Mouse (Mus musculus) forebrain, embryonic 12.5 days (tissue): ENCODE results near the gene Kifap3. TPM values are rescaled to one million over a fixed set of nuclear protein-coding genes. Genes with fewer than 3 reads are reported as not detected.
A peak's percentile ranks its signal among the peaks of the same experiment; 100 is the strongest.
"Not testable (repeated sequence)": the region's sequence is repeated elsewhere in the genome, so short reads cannot be mapped to it uniquely, and the experiment has no call there.

ENCODE experiments used
- ATAC-seq: fragments of 200-750 bp; cut with Nextera tagmentation; 2 replicates; pipeline ENCODE4 v1.8.0; 2017; ENCODE audit warnings: moderate TSS enrichment; ENCODE audit not compliant: low FRiP score
- H3K27ac ChIP-seq: fragments of 300-500 bp; sonication (generic); 2 replicates; pipeline ENCODE4 v1.5.1; 2016; ENCODE audit warnings: mild to moderate bottlenecking
- H3K27me3 ChIP-seq: fragments of 300-500 bp; sonication (generic); 2 replicates; pipeline ENCODE4 v1.6.1; 2016; ENCODE audit warnings: mild to moderate bottlenecking
- H3K36me3 ChIP-seq: fragments of 300-500 bp; sonication (generic); replicated peaks from 2 replicates; pipeline ENCODE4 v1.6.1; 2016; ENCODE audit warnings: mild to moderate bottlenecking
- H3K4me1 ChIP-seq: fragments of 300-500 bp; sonication (generic); 2 replicates; pipeline ENCODE4 v1.6.1; 2016
- H3K4me2 ChIP-seq: fragments of 300-500 bp; sonication (generic); 2 replicates; pipeline ENCODE4 v1.6.1; 2016; ENCODE audit warnings: mild to moderate bottlenecking, moderate library complexity
- H3K4me3 ChIP-seq: fragments of 300-500 bp; sonication (generic); replicated peaks from 2 replicates; pipeline ENCODE4 v1.5.1; 2016; ENCODE audit warnings: mild to moderate bottlenecking
- H3K9ac ChIP-seq: fragments of 300-500 bp; sonication (generic); 2 replicates; pipeline ENCODE4 v1.6.1; 2016; ENCODE audit warnings: mild to moderate bottlenecking
- H3K9me3 ChIP-seq: fragments of 300-500 bp; sonication (generic); 2 replicates; pipeline ENCODE4 v1.6.1; 2016
- WGBS: fragments of 180-500 bp; shearing (Covaris S2); methylation state at CpG from one replicate; pipeline ENCODE4 v1.1.7; 2016; 5-methylcytosine and 5-hydroxymethylcytosine counted together
- polyA plus RNA-seq: library from polyadenylated mRNA; unstranded; fragments of >200 nt; fragmentation: Nextera tagmentation; extraction: Ambion mirVana; gene quantifications from 2 replicates; pipeline ENCODE4 v1.2.1, GENCODE M21; 2016

Gene Kifap3
- polyA plus RNA-seq, result 54.6 and 57.8 TPM in 2 replicates

DNA sequence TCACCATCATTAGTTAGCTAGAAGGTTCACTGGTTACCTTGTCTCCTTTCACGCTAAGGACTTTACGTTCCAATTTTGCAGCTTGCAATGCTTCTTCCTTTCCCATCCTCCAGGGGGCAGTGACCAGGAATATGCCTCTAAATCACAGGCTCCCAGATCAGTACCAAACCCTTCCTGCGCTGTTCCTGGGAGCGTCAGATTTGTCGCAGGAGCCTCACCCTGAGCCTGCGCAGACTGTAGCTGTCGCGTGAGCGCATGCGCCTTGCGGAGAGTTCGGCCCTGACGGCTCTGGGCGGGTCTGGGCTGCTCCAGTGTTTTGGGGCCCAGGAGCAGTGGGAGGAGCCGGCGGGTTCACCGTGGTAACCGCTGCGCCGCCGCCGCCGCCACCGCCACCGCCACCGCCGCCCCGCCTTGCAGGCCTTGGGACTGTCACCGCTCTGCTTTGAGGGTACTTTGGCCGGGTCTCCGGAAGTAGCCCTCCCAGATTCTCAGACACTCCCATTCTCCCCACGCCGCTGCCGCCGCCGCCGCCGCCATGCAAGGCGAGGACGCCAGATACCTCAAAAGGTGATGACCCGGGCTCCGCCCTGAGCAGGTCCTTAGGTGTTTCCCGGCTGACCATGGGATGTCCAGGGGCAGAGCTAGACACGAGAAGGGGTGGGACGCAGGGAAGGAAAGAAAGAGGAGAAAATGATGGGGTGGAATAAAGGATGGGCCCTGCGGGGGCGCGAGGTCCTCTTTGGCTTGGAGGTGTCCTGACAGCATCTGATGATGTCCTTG, at the start of gene Kifap3:
Kifap3 (plus strand) TSS at position 248 of the 780 bp plus-strand sequence.
- 2% methylated on average over 47 of the region's 48 CpGs for WGBS
- no peaks in the 10 kb centered on the region for H3K27me3 ChIP-seq

DNA sequence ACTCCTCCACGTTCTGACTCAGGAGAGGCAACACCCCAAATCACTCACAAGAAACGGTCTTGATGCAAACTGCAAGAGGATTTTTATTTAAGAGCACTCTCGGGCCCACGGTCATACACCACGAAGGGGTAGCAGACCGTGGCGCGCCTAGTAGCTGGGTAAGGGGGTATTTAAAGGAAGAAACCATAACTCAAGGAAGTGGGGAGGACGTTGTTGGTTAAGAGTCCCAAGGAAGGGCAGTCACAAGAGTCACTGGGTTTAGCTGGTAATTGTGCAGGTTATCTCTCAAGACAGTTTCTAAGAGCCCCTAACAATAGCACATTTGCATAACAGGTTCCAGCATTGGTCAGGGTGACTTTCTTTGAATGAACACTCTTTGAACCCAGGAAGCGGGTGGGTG, 48.2 kb upstream of the Kifap3 start:
- H3K4me3 ChIP-seq, H3K9me3 ChIP-seq, H3K27me3 ChIP-seq, H3K36me3 ChIP-seq, H3K4me1 ChIP-seq, ATAC-seq, H3K9ac ChIP-seq, H3K27ac ChIP-seq, H3K4me2 ChIP-seq: not testable (repeated sequence)
- 92% methylated on average over 10 of the region's 10 CpGs for WGBS

More for the DNA sequence above, at the start of gene Kifap3:
- Histone ChIP-seq H3K9me3 (0 out of 2 replicates have a peak, but pooled peaks cover 4% of the 10 kb centered on the region), H3K9ac (peak within 1 kb of the TSS; percentile 79), H3K4me1 (no peaks in the 10 kb centered on the region), H3K27ac (peak within 1 kb of the TSS; percentile 79), H3K4me3 (peak within 1 kb of the TSS; percentile 74), H3K4me2 (peak within 1 kb of the TSS; percentile 67), H3K36me3 (peaks cover 6% of the 10 kb centered on the region)
- ATAC-seq, result peak; percentile 100

DNA sequence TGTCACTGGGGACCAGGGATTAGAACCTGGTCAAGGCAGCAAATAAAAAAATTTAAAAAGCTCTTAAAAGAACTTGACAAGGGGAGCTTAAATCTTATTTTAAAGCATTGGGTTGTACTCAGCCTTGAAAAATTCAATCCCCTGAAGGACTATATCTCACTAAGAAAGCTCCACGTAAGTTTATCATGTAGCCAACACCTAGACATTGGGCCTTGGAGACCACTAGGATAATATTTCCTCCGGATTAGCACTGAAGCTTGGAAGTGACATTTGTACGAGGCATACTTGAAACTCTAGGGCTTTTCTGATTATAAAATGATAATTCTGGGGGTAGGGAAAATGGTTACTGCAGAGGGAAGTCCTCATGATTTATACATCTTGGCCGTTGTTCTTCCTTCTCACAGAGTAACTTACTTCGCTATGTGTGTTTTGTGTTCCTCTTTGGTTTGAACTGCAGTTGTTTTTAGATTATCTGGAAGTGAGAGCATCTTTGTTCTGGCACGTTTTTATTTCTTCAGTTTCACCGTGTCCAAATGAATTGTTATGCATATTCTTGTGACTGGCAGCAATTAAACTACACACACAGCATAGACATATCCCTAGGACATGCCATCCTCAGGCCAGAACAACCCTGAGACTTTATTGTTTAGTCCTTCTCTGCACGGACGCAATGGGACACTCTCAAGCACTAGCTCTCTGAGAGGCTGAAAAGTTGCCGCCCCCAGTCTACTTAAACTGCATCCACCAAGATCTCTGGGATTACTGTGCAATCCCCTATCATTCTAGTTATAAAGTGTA, 42.7 kb upstream of the Kifap3 start:
- H3K9ac ChIP-seq, result no peak overlapping the region
- 85% methylated on average over 10 of the region's 10 CpGs for WGBS
- H3K4me2 ChIP-seq, result no peak overlapping the region
- no peak overlapping the region for H3K27ac ChIP-seq
- no peaks in the 10 kb centered on the region for H3K9me3 ChIP-seq
- H3K36me3 ChIP-seq, result no peaks in the 10 kb centered on the region
- no peak overlapping the region for H3K4me3 ChIP-seq
- ATAC-seq, result no peak
- H3K4me1 ChIP-seq, result no peaks in the 10 kb centered on the region
- no peaks in the 10 kb centered on the region for H3K27me3 ChIP-seq

DNA sequence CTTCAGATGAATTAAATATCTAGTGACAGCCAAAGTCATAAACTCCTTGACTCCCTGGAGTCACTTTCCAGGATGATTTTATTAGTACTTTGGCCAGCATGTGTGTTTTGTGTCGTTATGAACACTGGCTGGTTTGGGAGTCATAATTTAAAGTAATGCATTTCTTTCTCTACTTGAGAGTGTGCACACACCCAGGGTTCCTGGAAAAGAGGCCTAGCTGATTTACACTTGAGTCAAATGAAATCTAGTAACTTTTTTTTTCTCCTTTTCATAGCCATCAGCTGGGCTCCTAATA, 42.2 kb upstream of the Kifap3 start:
- H3K36me3 ChIP-seq, result no peaks in the 10 kb centered on the region
- no peaks in the 10 kb centered on the region for H3K27me3 ChIP-seq
- WGBS, result 89% methylated on average over 1 of the region's 1 CpGs
- H3K9me3 ChIP-seq, result no peaks in the 10 kb centered on the region
- H3K9ac ChIP-seq, result no peak overlapping the region
- H3K4me2 ChIP-seq, result no peak overlapping the region
- H3K4me1 ChIP-seq, result no peaks in the 10 kb centered on the region
- no peak overlapping the region for H3K4me3 ChIP-seq
- no peak for ATAC-seq
- no peak overlapping the region for H3K27ac ChIP-seq

DNA sequence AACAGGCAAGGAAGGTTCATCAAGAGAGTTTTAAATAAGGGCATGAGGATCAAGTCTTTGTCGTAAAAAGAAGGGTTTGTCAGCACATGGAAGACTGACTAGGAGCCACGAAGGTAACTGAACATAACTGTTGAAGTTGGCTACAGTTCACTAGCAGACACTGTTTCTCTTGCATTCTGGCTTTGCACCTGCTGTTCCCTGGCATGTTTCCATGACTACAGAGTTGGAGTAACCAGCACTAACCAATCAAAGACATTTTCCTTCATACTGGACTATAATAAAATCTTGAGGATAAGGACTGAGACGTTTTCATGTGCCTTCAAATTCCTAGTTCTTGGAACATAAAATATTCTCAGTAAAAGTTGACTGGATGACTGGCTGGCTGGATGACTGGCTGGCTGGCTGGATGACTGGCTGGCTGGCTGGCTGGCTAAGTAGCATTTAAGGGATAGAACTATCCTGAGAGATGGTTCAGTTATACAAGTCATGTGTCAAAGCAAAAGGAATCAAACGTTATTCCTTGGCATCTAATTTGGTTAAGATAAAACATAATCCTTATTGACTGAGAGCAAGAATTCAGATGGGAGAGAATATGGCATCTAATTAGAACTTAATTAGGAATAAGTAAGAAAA, 27.9 kb upstream of the Kifap3 start:
- Histone ChIP-seq H3K4me1 (no peaks in the 10 kb centered on the region), H3K4me2 (no peak overlapping the region), H3K27ac (no peak overlapping the region), H3K4me3 (no peak overlapping the region), H3K9ac (no peak overlapping the region), H3K9me3 (no peaks in the 10 kb centered on the region), H3K36me3 (no peaks in the 10 kb centered on the region), H3K27me3 (no peaks in the 10 kb centered on the region)
- no peak for ATAC-seq
- 70% methylated on average over 4 of the region's 4 CpGs for WGBS

DNA sequence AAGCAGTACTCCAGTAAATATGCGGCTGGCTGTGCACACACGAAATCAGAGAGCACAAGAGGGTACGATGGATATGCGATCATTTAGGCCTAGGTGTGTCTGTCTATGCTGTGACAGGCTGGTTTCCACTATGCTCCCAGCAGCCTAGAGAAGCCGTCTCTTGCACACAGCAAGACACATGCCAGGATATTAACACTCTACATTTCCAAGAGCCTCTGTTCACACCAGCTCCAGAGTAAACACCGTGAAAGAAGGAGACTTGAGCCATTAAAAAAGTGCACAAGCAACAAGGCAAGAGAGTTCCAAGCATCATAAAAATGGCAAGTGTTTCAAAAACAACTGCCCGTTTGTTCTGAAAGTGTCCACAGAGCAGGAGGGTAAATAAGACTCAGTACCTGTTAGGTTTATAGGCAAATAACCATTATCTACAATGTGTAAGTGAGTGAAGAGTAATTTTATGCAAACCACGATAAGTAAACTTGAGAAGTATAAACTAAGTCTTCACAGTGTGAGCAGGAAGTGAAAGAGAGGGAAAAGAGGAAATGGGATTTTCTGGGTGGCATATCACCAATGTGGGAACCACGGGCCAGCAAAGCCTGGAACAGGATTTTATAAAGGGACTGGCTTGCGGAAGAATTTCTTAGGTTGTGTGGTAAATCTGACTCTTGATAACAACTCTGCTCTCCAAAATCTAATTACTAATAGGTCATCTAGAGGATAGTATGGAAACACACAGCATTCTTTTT, 21.7 kb upstream of the Kifap3 start:
- no peaks in the 10 kb centered on the region for H3K36me3 ChIP-seq
- no peak overlapping the region for H3K9ac ChIP-seq
- no peaks in the 10 kb centered on the region for H3K27me3 ChIP-seq
- no peak overlapping the region for H3K4me3 ChIP-seq
- no peaks in the 10 kb centered on the region for H3K9me3 ChIP-seq
- H3K4me1 ChIP-seq, result no peaks in the 10 kb centered on the region
- H3K4me2 ChIP-seq, result no peak overlapping the region
- no peak overlapping the region for H3K27ac ChIP-seq
- 89% methylated on average over 10 of the region's 10 CpGs for WGBS
- no peak for ATAC-seq

DNA sequence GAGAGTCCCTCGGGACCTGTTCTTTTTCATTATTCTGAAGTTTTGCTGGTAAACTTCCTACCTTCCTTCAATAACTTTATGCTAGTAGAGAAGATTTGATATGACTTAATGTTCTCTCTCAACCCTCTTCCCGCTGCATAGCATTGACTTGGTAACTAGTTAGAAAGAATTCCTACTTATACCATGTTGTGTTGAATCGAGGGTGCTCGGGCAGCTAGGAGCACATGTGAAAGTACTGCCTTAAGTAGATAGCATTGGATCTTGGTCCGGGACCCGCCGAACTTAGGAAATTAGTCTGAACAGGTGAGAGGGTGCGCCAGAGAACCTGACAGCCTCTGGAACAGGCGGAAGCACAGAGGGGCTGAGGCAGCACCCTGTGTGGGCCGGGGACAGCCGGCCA, 4.2 kb downstream of the Kifap3 start:
- ATAC-seq, H3K27me3 ChIP-seq, H3K9ac ChIP-seq, H3K4me2 ChIP-seq, H3K9me3 ChIP-seq, H3K36me3 ChIP-seq, H3K4me1 ChIP-seq, H3K4me3 ChIP-seq, H3K27ac ChIP-seq: not testable (repeated sequence)
- WGBS, result 96% methylated on average over 8 of the region's 11 CpGs

DNA sequence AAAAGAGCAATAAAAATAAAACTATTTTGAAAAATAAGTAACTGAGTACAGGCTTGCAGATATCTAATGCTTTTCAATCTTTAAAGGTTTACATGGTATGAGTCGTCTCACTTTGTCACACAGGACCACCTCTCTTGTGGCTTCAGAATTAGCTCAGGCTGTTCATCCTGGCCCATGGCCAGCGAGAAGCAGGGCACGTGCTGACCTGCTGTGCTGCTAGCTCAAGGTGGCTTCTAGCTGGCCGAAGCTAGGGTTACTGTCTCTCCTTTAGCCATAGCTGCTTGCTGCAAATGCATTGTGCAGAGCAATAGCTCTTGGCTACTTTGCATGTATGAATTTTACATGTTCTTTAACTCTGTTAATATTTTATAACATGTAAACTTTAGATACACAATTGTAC, 42.0 kb downstream of the Kifap3 start:
- H3K4me2 ChIP-seq, result no peak overlapping the region
- H3K27me3 ChIP-seq, result no peaks in the 10 kb centered on the region
- H3K4me3 ChIP-seq, result no peak overlapping the region
- no peaks in the 10 kb centered on the region for H3K9me3 ChIP-seq
- H3K4me1 ChIP-seq, result no peaks in the 10 kb centered on the region
- no peak for ATAC-seq
- WGBS, result 81% methylated on average over 4 of the region's 4 CpGs
- no peak overlapping the region for H3K27ac ChIP-seq
- H3K9ac ChIP-seq, result no peak overlapping the region
- peaks cover 3% of the 10 kb centered on the region; the same call in 1 of the 2 replicates for H3K36me3 ChIP-seq

DNA sequence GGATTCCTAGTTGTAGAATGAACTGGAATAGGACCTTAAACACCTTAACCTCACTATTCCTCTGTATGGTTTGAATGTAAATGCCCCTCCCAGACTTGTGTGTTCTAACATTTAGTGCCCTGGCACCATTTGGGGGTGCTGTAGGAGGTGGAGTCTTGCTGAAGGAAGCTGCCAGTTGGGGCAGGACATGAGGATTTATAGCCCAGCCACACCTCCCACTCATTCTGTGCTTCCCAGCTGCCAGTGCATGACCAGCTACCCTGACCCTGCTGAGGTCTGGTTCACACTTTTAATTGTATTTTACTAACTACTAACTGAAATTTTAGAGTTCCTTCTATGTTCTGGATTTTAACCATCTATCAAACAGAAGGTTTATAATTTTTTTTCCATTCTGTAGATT, 50.1 kb downstream of the Kifap3 start:
- Histone ChIP-seq H3K27me3 (no peaks in the 10 kb centered on the region), H3K36me3 (no peaks in the 10 kb centered on the region; the same call in 1 of the 2 replicates), H3K27ac (no peak overlapping the region), H3K4me3 (no peak overlapping the region), H3K9me3 (no peaks in the 10 kb centered on the region), H3K4me1 (no peaks in the 10 kb centered on the region), H3K9ac (no peak overlapping the region), H3K4me2 (no peak overlapping the region)
- no peak for ATAC-seq

DNA sequence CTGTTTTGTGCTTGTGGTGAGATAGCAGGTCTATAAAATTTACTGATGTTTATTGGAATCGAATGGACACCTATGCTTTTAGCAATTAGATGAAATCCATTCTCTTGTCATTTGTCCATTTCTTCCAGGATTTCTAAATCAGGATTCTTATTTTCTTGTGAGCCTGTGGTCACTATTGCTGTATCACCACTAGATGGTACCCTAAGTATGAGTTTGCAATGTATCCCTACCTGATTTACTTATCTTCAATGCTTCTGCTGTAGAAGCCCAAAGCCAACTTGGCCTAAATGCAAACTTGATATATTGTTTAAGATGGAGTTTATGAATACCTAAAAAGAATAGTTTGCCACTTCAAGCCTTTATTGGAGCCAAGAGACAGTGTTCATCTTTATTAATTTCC, 54.7 kb downstream of the Kifap3 start:
- H3K4me1 ChIP-seq, result no peaks in the 10 kb centered on the region
- H3K27ac ChIP-seq, result no peak overlapping the region
- no peak overlapping the region for H3K4me3 ChIP-seq
- H3K36me3 ChIP-seq, result no peaks in the 10 kb centered on the region; the same call in 1 of the 2 replicates
- H3K9ac ChIP-seq, result no peak overlapping the region
- no peak for ATAC-seq
- WGBS, result 88% methylated on average over 1 of the region's 1 CpGs
- H3K27me3 ChIP-seq, result no peaks in the 10 kb centered on the region
- no peaks in the 10 kb centered on the region for H3K9me3 ChIP-seq
- no peak overlapping the region for H3K4me2 ChIP-seq

DNA sequence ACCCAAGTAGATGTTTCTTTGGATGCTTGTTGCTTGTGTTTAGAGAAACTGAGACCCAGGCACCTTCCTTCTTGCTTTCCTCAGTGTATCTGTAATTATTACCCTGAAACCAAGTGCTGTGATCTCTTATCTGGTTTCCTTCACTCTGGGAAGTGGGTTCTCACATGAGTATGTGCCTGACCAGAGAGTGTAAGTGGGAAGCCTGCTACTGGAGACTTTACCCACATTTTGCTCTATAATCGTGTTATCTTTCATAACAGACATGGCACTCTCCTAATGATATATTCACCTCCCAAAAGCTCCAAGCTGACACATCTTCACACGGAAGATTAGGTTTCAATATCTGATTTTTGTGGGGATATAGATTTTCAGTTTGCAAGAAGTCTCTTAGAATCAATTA, 55.7 kb downstream of the Kifap3 start:
- 86% methylated on average over 2 of the region's 2 CpGs for WGBS
- Histone ChIP-seq H3K4me3 (no peak overlapping the region), H3K27me3 (no peaks in the 10 kb centered on the region), H3K36me3 (no peaks in the 10 kb centered on the region; the same call in 1 of the 2 replicates), H3K27ac (no peak overlapping the region), H3K9me3 (no peaks in the 10 kb centered on the region), H3K4me1 (no peaks in the 10 kb centered on the region), H3K9ac (no peak overlapping the region), H3K4me2 (no peak overlapping the region)
- no peak for ATAC-seq

DNA sequence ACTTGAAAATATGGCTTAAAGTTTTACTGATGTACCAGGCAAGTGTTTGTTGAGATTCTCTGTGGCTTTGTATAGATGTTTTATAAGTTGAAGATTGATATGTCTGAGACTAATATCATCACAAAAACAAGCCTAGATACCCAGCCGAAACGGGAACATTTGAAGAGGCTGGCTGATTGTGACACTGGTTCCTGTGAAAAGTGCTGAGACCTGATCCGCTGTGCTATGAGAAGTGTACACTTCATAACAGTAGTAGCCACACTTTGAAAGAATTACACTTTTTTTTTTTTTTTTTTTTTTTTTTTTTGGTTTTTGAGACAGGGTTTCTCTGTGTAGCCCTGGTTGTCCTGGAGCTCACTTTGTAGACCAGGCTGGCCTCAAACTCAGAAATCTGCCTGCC, 59.1 kb downstream of the Kifap3 start:
- not testable (repeated sequence) for ATAC-seq, H3K4me1 ChIP-seq, H3K36me3 ChIP-seq, H3K4me2 ChIP-seq, H3K4me3 ChIP-seq, H3K9ac ChIP-seq, H3K9me3 ChIP-seq, H3K27ac ChIP-seq, H3K27me3 ChIP-seq
- 97% methylated on average over 3 of the region's 3 CpGs for WGBS
